Mouse (Mus musculus) lung, adult 18-20 months (tissue): ENCODE results near the gene Dcaf11.

Experiments
- DNase-seq, 2 experiments: peaks; one replicate each; pipeline ENCODE4 v3.0.0; 2022; ENCODE audit warnings: mixed read lengths in 2 of 2

Dcaf11 gene

GRCm38 (mm10) chr14:55586149-55586548 is 26.3 kb downstream of the Dcaf11 start:
- DNase-seq, result no peak

- no peak for DNase-seq
These were observed 29.5 kb downstream of the Dcaf11 start for GRCm38 (mm10) chr14:55589271-55589670.

GRCm38 (mm10) chr14:55589771-55590448 is 30.1 kb downstream of the Dcaf11 start:
- DNase-seq, result no peak

- DNase-seq, result peak; percentile 99
These were observed 31.0 kb downstream of the Dcaf11 start, which contains the start of gene Psme2 for GRCm38 (mm10) chr14:55590748-55591330. Psme2 (minus strand) TSS chr14:55591113.

GRCm38 (mm10) chr14:55591331-55591891 is 31.6 kb downstream of the Dcaf11 start, which contains the start of gene Rnf31:
Rnf31 (plus strand) TSS chr14:55591708.
- peak; percentile 99 for DNase-seq

GRCm38 (mm10) chr14:55592226-55592625 is 32.4 kb downstream of the Dcaf11 start:
- DNase-seq, result no peak

GRCm38 (mm10) chr14:55596036-55596690 is 36.4 kb downstream of the Dcaf11 start:
- DNase-seq, result no peak

- no peak for DNase-seq
These were observed 39.0 kb downstream of the Dcaf11 start for GRCm38 (mm10) chr14:55598521-55599390.

- no peak for DNase-seq
These were observed 43.4 kb downstream of the Dcaf11 start, which contains the start of gene Irf9 for GRCm38 (mm10) chr14:55603271-55603632. Irf9 (plus strand) TSS chr14:55603571.

- DNase-seq, result peak; percentile 96 to 97
These were observed 44.1 kb downstream of the Dcaf11 start for GRCm38 (mm10) chr14:55603633-55604576.

GRCm38 (mm10) chr14:55604823-55605222 is 45.0 kb downstream of the Dcaf11 start:
- no peak for DNase-seq

- no peak for DNase-seq
These were observed 46.1 kb downstream of the Dcaf11 start for GRCm38 (mm10) chr14:55605743-55606459.

- no peak for DNase-seq
These were observed 48.5 kb downstream of the Dcaf11 start for GRCm38 (mm10) chr14:55608339-55608738.

GRCm38 (mm10) chr14:55613346-55613745 is 53.5 kb downstream of the Dcaf11 start:
- DNase-seq, result no peak

- DNase-seq, result no peak
These were observed 54.9 kb downstream of the Dcaf11 start for GRCm38 (mm10) chr14:55614565-55615178.

GRCm38 (mm10) chr14:55615876-55616275 is 56.1 kb downstream of the Dcaf11 start:
- DNase-seq, result no peak

GRCm38 (mm10) chr14:55616844-55617243 is 57.0 kb downstream of the Dcaf11 start:
- no peak for DNase-seq

GRCm38 (mm10) chr14:55617822-55618221 is 58.0 kb downstream of the Dcaf11 start, which contains the start of gene Rec8:
Rec8 (plus strand) TSS chr14:55618037.
- peak; percentile 59 to 67 for DNase-seq

- no peak for DNase-seq
These were observed 58.8 kb downstream of the Dcaf11 start for GRCm38 (mm10) chr14:55618486-55619195.
